Comparison of ENCODE assay signal across 8 mouse cellular contexts in genomic region chr2:106194369-106195023, GRCm38 (mm10).
A peak's percentile ranks its signal among the peaks of the same experiment; 100 is the strongest.
DNase-seq lines count a peak whose midpoint lies in the region; ATAC-seq and TF ChIP-seq lines count a peak whose summit lies in the region.

No protein-coding gene starts in this region.

- TF ChIP-seq CTCF in heart, adult 2 months (IDR thresholded peaks at IDR 0.05), result peak; percentile 72
- peak; percentile 87 for TF ChIP-seq CTCF in midbrain, postnatal 0 days (IDR thresholded peaks at IDR 0.05)

- intact Hi-C loops in heart, adult 2 months (cut with DNase I), result loop anchor here (5.0 kb wide), 1 partner anchor 577 kb away; no protein-coding TSS in a partner anchor
- intact Hi-C loops in heart, postnatal 25 days (cut with DNase I), result loop anchor here (10.0 kb wide), 3 partner anchors 580 to 760 kb away; no protein-coding TSS in a partner anchor

- TF ChIP-seq POLR2A in heart, adult 2 months (IDR thresholded peaks at IDR 0.05; ENCODE audit: insufficient read depth, low read depth, low read length), result no peak

- no peaks in the 10 kb centered on the region for H3K79me2 ChIP-seq in heart, adult 2 months (replicated peaks; ENCODE audit: control insufficient read depth, insufficient read depth, low read length)

- H3K4me1 ChIP-seq in heart, adult 2 months (ENCODE audit: control insufficient read depth, insufficient read depth, low read length), result no peaks in the 10 kb centered on the region
- H3K4me1 ChIP-seq in heart, embryonic 10.5 days, result no peaks in the 10 kb centered on the region
- no peaks in the 10 kb centered on the region for H3K4me1 ChIP-seq in kidney, embryonic 14.5 days (ENCODE audit: control insufficient read depth, insufficient read depth, low read length)
- H3K4me1 ChIP-seq in limb, embryonic 12.5 days (replicated peaks), result peaks cover 6% of the 10 kb centered on the region; the same call in 1 of the 2 replicates
- 0 out of 2 replicates have a peak, but pooled peaks cover 2% of the 10 kb centered on the region for H3K4me1 ChIP-seq in midbrain, postnatal 0 days (ENCODE audit: insufficient read depth, low read length)

- TF ChIP-seq EP300 in heart, adult 2 months (IDR thresholded peaks at IDR 0.05; ENCODE audit: insufficient read depth, low read depth, low read length), result no peak

- no peaks in the 10 kb centered on the region for H3K36me3 ChIP-seq in heart, adult 2 months (ENCODE audit: control insufficient read depth, insufficient read depth, low read length)
- H3K36me3 ChIP-seq in heart, embryonic 10.5 days, result no peaks in the 10 kb centered on the region
- no peaks in the 10 kb centered on the region for H3K36me3 ChIP-seq in kidney, embryonic 14.5 days (ENCODE audit: control insufficient read depth, insufficient read depth, low read length)
- H3K36me3 ChIP-seq in limb, embryonic 12.5 days, result no peaks in the 10 kb centered on the region
- H3K36me3 ChIP-seq in midbrain, postnatal 0 days (ENCODE audit: insufficient read depth, low read length), result no peaks in the 10 kb centered on the region

- 11% methylated on average over 14 of the region's 14 CpGs for WGBS in heart, adult 2 months
- WGBS in heart, embryonic 10.5 days, result 11% methylated on average over 14 of the region's 14 CpGs
- 12% methylated on average over 14 of the region's 14 CpGs for WGBS in kidney, embryonic 14.5 days
- 10% methylated on average over 14 of the region's 14 CpGs for WGBS in limb, embryonic 12.5 days
- 5% methylated on average over 14 of the region's 14 CpGs for WGBS in midbrain, postnatal 0 days

- peak; percentile 80 for ATAC-seq in kidney, embryonic 14.5 days (ENCODE audit: low FRiP score, low TSS enrichment)
- ATAC-seq in limb, embryonic 12.5 days (ENCODE audit: insufficient number of reproducible peaks, insufficient read depth, low FRiP score, low TSS enrichment, low read depth), result peak; percentile 56; the same call in 1 of the 2 replicates
- ATAC-seq in midbrain, postnatal 0 days (ENCODE audit: low FRiP score), result peak; percentile 83

- H3K9me3 ChIP-seq in heart, embryonic 10.5 days, result no peaks in the 10 kb centered on the region
- no peaks in the 10 kb centered on the region for H3K9me3 ChIP-seq in kidney, embryonic 14.5 days (ENCODE audit: control insufficient read depth, low read length)
- H3K9me3 ChIP-seq in limb, embryonic 12.5 days, result no peaks in the 10 kb centered on the region
- H3K9me3 ChIP-seq in midbrain, postnatal 0 days (ENCODE audit: low read length), result no peaks in the 10 kb centered on the region

- DNase-seq in heart, adult 2 months, result peak; percentile 31 to 58
- no peak for DNase-seq in heart, postnatal 25 days (ENCODE audit: low spot score)
- DNase-seq in embryo, embryonic 11 days, result peak; percentile 92
- peak; percentile 85 for DNase-seq in heart, embryonic 10.5 days (ENCODE audit: low spot score)
- peak; percentile 95 for DNase-seq in midbrain, postnatal 0 days (ENCODE audit: low spot score)
- DNase-seq in telencephalon, adult 2 months (ENCODE audit: low read depth, low spot score), result peak; percentile 38

- no peaks in the 10 kb centered on the region for H3K27me3 ChIP-seq in heart, adult 2 months (ENCODE audit: control insufficient read depth, insufficient read depth, low read length)
- H3K27me3 ChIP-seq in heart, embryonic 10.5 days (ENCODE audit: insufficient read depth, poor library complexity, severe bottlenecking), result peaks cover 19% of the 10 kb centered on the region; the same call in 1 of the 2 replicates
- H3K27me3 ChIP-seq in kidney, embryonic 14.5 days (ENCODE audit: control insufficient read depth, insufficient read depth, low read length), result no peaks in the 10 kb centered on the region; the same call in 1 of the 2 replicates
- H3K27me3 ChIP-seq in limb, embryonic 12.5 days, result peaks cover 18% of the 10 kb centered on the region
- peaks cover 5% of the 10 kb centered on the region; the same call in 1 of the 2 replicates for H3K27me3 ChIP-seq in midbrain, postnatal 0 days (ENCODE audit: insufficient read depth, low read length)

- no peak overlapping the region for H3K27ac ChIP-seq in heart, adult 2 months
- H3K27ac ChIP-seq in heart, embryonic 10.5 days, result no peak overlapping the region
- no peak overlapping the region for H3K27ac ChIP-seq in kidney, embryonic 14.5 days (ENCODE audit: low read depth, low read length)
- no peak overlapping the region for H3K27ac ChIP-seq in limb, embryonic 12.5 days
- no peak overlapping the region for H3K27ac ChIP-seq in midbrain, postnatal 0 days (ENCODE audit: low read depth, low read length)

- H3K4me2 ChIP-seq in kidney, embryonic 14.5 days (replicated peaks; ENCODE audit: low read depth, low read length), result peak overlapping the region; percentile 69
- H3K4me2 ChIP-seq in limb, embryonic 12.5 days, result peak overlapping the region; percentile 82
- peak overlapping the region; percentile 52 for H3K4me2 ChIP-seq in midbrain, postnatal 0 days (ENCODE audit: low read depth, low read length, poor library complexity, severe bottlenecking)

- H3K9ac ChIP-seq in heart, adult 2 months (ENCODE audit: low read depth, low read length), result no peak overlapping the region
- H3K9ac ChIP-seq in kidney, embryonic 14.5 days (ENCODE audit: low read depth, low read length), result no peak overlapping the region
- no peak overlapping the region; the same call in none of the 2 replicates for H3K9ac ChIP-seq in limb, embryonic 12.5 days (replicated peaks)
- H3K9ac ChIP-seq in midbrain, postnatal 0 days (replicated peaks; ENCODE audit: low read length, poor library complexity, severe bottlenecking), result peak overlapping the region; percentile 24; the same call in 1 of the 2 replicates

- H3K4me3 ChIP-seq in heart, adult 2 months, result no peak overlapping the region
- H3K4me3 ChIP-seq in heart, embryonic 10.5 days, result peak overlapping the region; percentile 57
- peak overlapping the region; percentile 30 for H3K4me3 ChIP-seq in kidney, embryonic 14.5 days (ENCODE audit: low read length)
- peak overlapping the region; percentile 38 for H3K4me3 ChIP-seq in limb, embryonic 12.5 days (replicated peaks)
- H3K4me3 ChIP-seq in midbrain, postnatal 0 days (ENCODE audit: low read depth, low read length), result peak overlapping the region; percentile 29
